Mouse (Mus musculus): ENCODE results near the gene Atf7ip2. TPM values are rescaled to one million over a fixed set of nuclear protein-coding genes. Genes with fewer than 3 reads are reported as not detected.
"Not testable (repeated sequence)": the region's sequence is repeated elsewhere in the genome, so short reads cannot be mapped to it uniquely, and the experiment has no call there.

Atf7ip2 gene
- polyA plus RNA-seq, 1 experiment from 2014 or later: 1.4 TPM

- Histone ChIP-seq H3K9ac (ENCODE audit: low read length) (no peak overlapping the region), H3K4me1 (replicated peaks; ENCODE audit: control insufficient read depth, insufficient read depth, low read length) (no peaks in the 10 kb centered on the region), H3K4me3 (ENCODE audit: low read depth, low read length) (no peak overlapping the region), H3K27ac (ENCODE audit: low read depth) (no peak overlapping the region), H3K9me3 (ENCODE audit: control insufficient read depth, low read length) (no peaks in the 10 kb centered on the region), H3K36me3 (ENCODE audit: control insufficient read depth, insufficient read depth, low read length) (no peaks in the 10 kb centered on the region), H3K27me3 (replicated peaks; ENCODE audit: control insufficient read depth, insufficient read depth, low read length) (no peaks in the 10 kb centered on the region), H3K4me2 (ENCODE audit: low read length) (no peak overlapping the region)
- DNase-seq (ENCODE audit: low spot score) (no peak), ATAC-seq (replicated peaks; ENCODE audit: low FRiP score, low TSS enrichment, low read depth) (no peak)
- WGBS: 89% methylated on average over 1 of the region's 1 CpGs
These were observed 16.3 kb downstream of the Atf7ip2 start for GRCm38 (mm10) chr16:10208777-10209176.

GRCm38 (mm10) chr16:10216366-10216765 is 23.9 kb downstream of the Atf7ip2 start:
- 96% methylated on average over 1 of the region's 1 CpGs for WGBS
- ATAC-seq (replicated peaks; ENCODE audit: low FRiP score, low TSS enrichment, low read depth); H3K4me3 ChIP-seq (ENCODE audit: low read depth, low read length): not testable (repeated sequence)

GRCm38 (mm10) chr16:10217020-10217419 is 24.5 kb downstream of the Atf7ip2 start:
- not testable (repeated sequence) for ATAC-seq (replicated peaks; ENCODE audit: low FRiP score, low TSS enrichment, low read depth); H3K9ac ChIP-seq (ENCODE audit: low read length); H3K27me3 ChIP-seq (replicated peaks; ENCODE audit: control insufficient read depth, insufficient read depth, low read length); H3K4me2 ChIP-seq (ENCODE audit: low read length); H3K4me1 ChIP-seq (replicated peaks; ENCODE audit: control insufficient read depth, insufficient read depth, low read length); DNase-seq (ENCODE audit: low spot score); H3K36me3 ChIP-seq (ENCODE audit: control insufficient read depth, insufficient read depth, low read length); H3K9me3 ChIP-seq (ENCODE audit: control insufficient read depth, low read length); H3K27ac ChIP-seq (ENCODE audit: low read depth); H3K4me3 ChIP-seq (ENCODE audit: low read depth, low read length)
- WGBS: 92% methylated on average over 2 of the region's 2 CpGs

More at GRCm38 (mm10) chr16:10216366-10216765, 23.9 kb downstream of the Atf7ip2 start:
- H3K36me3 ChIP-seq (ENCODE audit: control insufficient read depth, insufficient read depth, low read length); H3K27ac ChIP-seq (ENCODE audit: low read depth); H3K4me2 ChIP-seq (ENCODE audit: low read length); H3K9me3 ChIP-seq (ENCODE audit: control insufficient read depth, low read length); H3K27me3 ChIP-seq (replicated peaks; ENCODE audit: control insufficient read depth, insufficient read depth, low read length); H3K4me1 ChIP-seq (replicated peaks; ENCODE audit: control insufficient read depth, insufficient read depth, low read length); H3K9ac ChIP-seq (ENCODE audit: low read length); DNase-seq (ENCODE audit: low spot score): not testable (repeated sequence)

- H3K36me3 ChIP-seq (ENCODE audit: control insufficient read depth, insufficient read depth, low read length): no peaks in the 10 kb centered on the region
- ATAC-seq (replicated peaks; ENCODE audit: low FRiP score, low TSS enrichment, low read depth) (no peak), DNase-seq (ENCODE audit: low spot score) (no peak)
- H3K4me1 ChIP-seq (replicated peaks; ENCODE audit: control insufficient read depth, insufficient read depth, low read length): no peaks in the 10 kb centered on the region
- no peak overlapping the region for H3K4me2 ChIP-seq (ENCODE audit: low read length)
- H3K27ac ChIP-seq (ENCODE audit: low read depth): no peak overlapping the region
- H3K27me3 ChIP-seq (replicated peaks; ENCODE audit: control insufficient read depth, insufficient read depth, low read length): no peaks in the 10 kb centered on the region
- H3K9ac ChIP-seq (ENCODE audit: low read length): no peak overlapping the region
- no peak overlapping the region for H3K4me3 ChIP-seq (ENCODE audit: low read depth, low read length)
- 59% methylated on average over 2 of the region's 2 CpGs for WGBS
- H3K9me3 ChIP-seq (ENCODE audit: control insufficient read depth, low read length): no peaks in the 10 kb centered on the region
These were observed 34.8 kb downstream of the Atf7ip2 start for GRCm38 (mm10) chr16:10227361-10227760.

GRCm38 (mm10) chr16:10236601-10237000 is 44.1 kb downstream of the Atf7ip2 start:
- Histone ChIP-seq H3K9me3 (ENCODE audit: control insufficient read depth, low read length) (no peaks in the 10 kb centered on the region), H3K9ac (ENCODE audit: low read length) (no peak overlapping the region), H3K27me3 (replicated peaks; ENCODE audit: control insufficient read depth, insufficient read depth, low read length) (no peaks in the 10 kb centered on the region), H3K4me1 (replicated peaks; ENCODE audit: control insufficient read depth, insufficient read depth, low read length) (no peaks in the 10 kb centered on the region), H3K4me3 (ENCODE audit: low read depth, low read length) (no peak overlapping the region), H3K36me3 (ENCODE audit: control insufficient read depth, insufficient read depth, low read length) (no peaks in the 10 kb centered on the region), H3K4me2 (ENCODE audit: low read length) (no peak overlapping the region), H3K27ac (ENCODE audit: low read depth) (no peak overlapping the region)
- DNase-seq (ENCODE audit: low spot score) (no peak), ATAC-seq (replicated peaks; ENCODE audit: low FRiP score, low TSS enrichment, low read depth) (no peak)

GRCm38 (mm10) chr16:10253993-10254392 is 61.5 kb downstream of the Atf7ip2 start:
- 64% methylated on average over 1 of the region's 1 CpGs for WGBS
- Histone ChIP-seq H3K27me3 (replicated peaks; ENCODE audit: control insufficient read depth, insufficient read depth, low read length) (no peaks in the 10 kb centered on the region), H3K9me3 (ENCODE audit: control insufficient read depth, low read length) (no peaks in the 10 kb centered on the region), H3K4me3 (ENCODE audit: low read depth, low read length) (no peak overlapping the region), H3K27ac (ENCODE audit: low read depth) (no peak overlapping the region), H3K36me3 (ENCODE audit: control insufficient read depth, insufficient read depth, low read length) (no peaks in the 10 kb centered on the region), H3K9ac (ENCODE audit: low read length) (no peak overlapping the region), H3K4me2 (ENCODE audit: low read length) (no peak overlapping the region), H3K4me1 (replicated peaks; ENCODE audit: control insufficient read depth, insufficient read depth, low read length) (no peaks in the 10 kb centered on the region)
- DNase-seq (ENCODE audit: low spot score) (no peak), ATAC-seq (replicated peaks; ENCODE audit: low FRiP score, low TSS enrichment, low read depth) (no peak)

- Histone ChIP-seq H3K36me3 (ENCODE audit: control insufficient read depth, insufficient read depth, low read length) (no peaks in the 10 kb centered on the region), H3K4me2 (ENCODE audit: low read length) (no peak overlapping the region), H3K9ac (ENCODE audit: low read length) (no peak overlapping the region), H3K9me3 (ENCODE audit: control insufficient read depth, low read length) (no peaks in the 10 kb centered on the region), H3K4me1 (replicated peaks; ENCODE audit: control insufficient read depth, insufficient read depth, low read length) (no peaks in the 10 kb centered on the region), H3K4me3 (ENCODE audit: low read depth, low read length) (no peak overlapping the region), H3K27ac (ENCODE audit: low read depth) (no peak overlapping the region), H3K27me3 (replicated peaks; ENCODE audit: control insufficient read depth, insufficient read depth, low read length) (no peaks in the 10 kb centered on the region)
- ATAC-seq (replicated peaks; ENCODE audit: low FRiP score, low TSS enrichment, low read depth): no peak
- peak; percentile 67 for DNase-seq (ENCODE audit: low spot score)
- WGBS: 27% methylated on average over 3 of the region's 3 CpGs
These were observed 79.7 kb downstream of the Atf7ip2 start for GRCm38 (mm10) chr16:10272256-10272655.

GRCm38 (mm10) chr16:10274465-10274864 is 82.0 kb downstream of the Atf7ip2 start:
- Histone ChIP-seq H3K27ac (ENCODE audit: low read depth) (no peak overlapping the region), H3K36me3 (ENCODE audit: control insufficient read depth, insufficient read depth, low read length) (no peaks in the 10 kb centered on the region), H3K9me3 (ENCODE audit: control insufficient read depth, low read length) (no peaks in the 10 kb centered on the region), H3K4me3 (ENCODE audit: low read depth, low read length) (no peak overlapping the region), H3K4me2 (ENCODE audit: low read length) (no peak overlapping the region), H3K27me3 (replicated peaks; ENCODE audit: control insufficient read depth, insufficient read depth, low read length) (no peaks in the 10 kb centered on the region), H3K4me1 (replicated peaks; ENCODE audit: control insufficient read depth, insufficient read depth, low read length) (no peaks in the 10 kb centered on the region), H3K9ac (ENCODE audit: low read length) (no peak overlapping the region)
- no peak for ATAC-seq (replicated peaks; ENCODE audit: low FRiP score, low TSS enrichment, low read depth)
- no peak for DNase-seq (ENCODE audit: low spot score)
- 69% methylated on average over 4 of the region's 4 CpGs for WGBS

- H3K4me1 ChIP-seq (replicated peaks; ENCODE audit: control insufficient read depth, insufficient read depth, low read length); H3K27ac ChIP-seq (ENCODE audit: low read depth): not testable (repeated sequence)
- 80% methylated on average over 5 of the region's 5 CpGs for WGBS
These were observed 84.3 kb downstream of the Atf7ip2 start for GRCm38 (mm10) chr16:10276778-10277177.

More at GRCm38 (mm10) chr16:10276778-10277177, 84.3 kb downstream of the Atf7ip2 start:
- not testable (repeated sequence) for H3K9me3 ChIP-seq (ENCODE audit: control insufficient read depth, low read length); H3K9ac ChIP-seq (ENCODE audit: low read length); ATAC-seq (replicated peaks; ENCODE audit: low FRiP score, low TSS enrichment, low read depth); DNase-seq (ENCODE audit: low spot score); H3K27me3 ChIP-seq (replicated peaks; ENCODE audit: control insufficient read depth, insufficient read depth, low read length); H3K4me2 ChIP-seq (ENCODE audit: low read length); H3K4me3 ChIP-seq (ENCODE audit: low read depth, low read length); H3K36me3 ChIP-seq (ENCODE audit: control insufficient read depth, insufficient read depth, low read length)

Data from intestine, embryonic 14.5 days (tissue).